Mouse (Mus musculus) adrenal gland, adult (tissue): ENCODE measurements around the gene Vmn2r73.

ENCODE experiments used
- DNase-seq, 2 experiments: peaks; one replicate each; pipeline ENCODE4 v3.0.0; 2022 to 2023; ENCODE audit warnings: low spot score in 1 of 2; ENCODE audit not compliant: inconsistent age in 2 of 2

The Vmn2r73 gene

GRCm38 (mm10) chr7:85876166-85876565, at the start of gene Vmn2r73:
TSS of gene Vmn2r73 (minus strand) at chr7:85876266.
- DNase-seq, result no peak

GRCm38 (mm10) chr7:85840090-85840948, 35.7 kb downstream of the Vmn2r73 start:
- no peak for DNase-seq

- peak in 1 of 2 experiments; percentile 47 for DNase-seq
Measured at GRCm38 (mm10) chr7:85818092-85818491, 58.0 kb downstream of the Vmn2r73 start.
